Mouse (Mus musculus) hindbrain, embryonic 14.5 days (tissue): ENCODE results near the gene Naaladl2. TPM values are rescaled to one million over a fixed set of nuclear protein-coding genes. Genes with fewer than 3 reads are reported as not detected.

Experiments
- ATAC-seq: fragments of 200-750 bp; cut with Nextera tagmentation; 2 replicates; pipeline ENCODE4 v1.8.0; 2017; ENCODE audit warnings: moderate number of reproducible peaks, mild to moderate bottlenecking, moderate TSS enrichment, moderate library complexity; ENCODE audit not compliant: low FRiP score
- DNase-seq: peaks from one replicate; pipeline ENCODE4 v3.0.0-alpha.2; 2015; ENCODE audit warnings: low spot score
- H3K27ac ChIP-seq: fragments of 300-500 bp; sonication (generic); 2 replicates; pipeline ENCODE4 v1.5.1; 2014; ENCODE audit warnings: mild to moderate bottlenecking, moderate library complexity
- H3K27me3 ChIP-seq: fragments of 300-500 bp; sonication (generic); 2 replicates; pipeline ENCODE4 v1.6.1; 2014; ENCODE audit warnings: mild to moderate bottlenecking, low read length, mixed read lengths; ENCODE audit not compliant: control insufficient read depth, insufficient read depth
- H3K36me3 ChIP-seq: fragments of 300-500 bp; sonication (generic); replicated peaks from 2 replicates; pipeline ENCODE4 v1.6.1; 2014; ENCODE audit not compliant: control insufficient read depth, insufficient read depth
- H3K4me1 ChIP-seq: fragments of 300-500 bp; sonication (generic); replicated peaks from 2 replicates; pipeline ENCODE4 v1.6.1; 2014; ENCODE audit warnings: antibody characterized with exemption, low read length, mixed read lengths; ENCODE audit not compliant: control insufficient read depth, insufficient read depth
- H3K4me2 ChIP-seq: fragments of 300-500 bp; sonication (generic); replicated peaks from 2 replicates; pipeline ENCODE4 v1.6.1; 2014; ENCODE audit warnings: mild to moderate bottlenecking, moderate library complexity
- H3K4me3 ChIP-seq: fragments of 300-500 bp; sonication (generic); replicated peaks from 2 replicates; pipeline ENCODE4 v1.5.1; 2014; ENCODE audit warnings: mild to moderate bottlenecking, low read length
- H3K9ac ChIP-seq: fragments of 300-500 bp; sonication (generic); 2 replicates; pipeline ENCODE4 v1.6.1; 2014
- H3K9me3 ChIP-seq: fragments of 300-500 bp; sonication (generic); 2 replicates; pipeline ENCODE4 v1.6.1; 2016; ENCODE audit warnings: low read length; ENCODE audit not compliant: control insufficient read depth
- WGBS: fragments of 180-500 bp; shearing (Covaris S2); extraction: QIAGEN DNeasy Blood & Tissue Kit; methylation state at CpG from one replicate; pipeline ENCODE4 v1.1.7; 2014; 5-methylcytosine and 5-hydroxymethylcytosine counted together
- polyA plus RNA-seq: library from polyadenylated mRNA; unstranded; fragments of >200 nt; fragmentation: Nextera tagmentation; extraction: Ambion mirVana; gene quantifications from 2 replicates; pipeline ENCODE4 v1.2.1, GENCODE M21; 2014

The Naaladl2 gene
- polyA plus RNA-seq, 1 experiment from 2014 or later = 0.63 TPM

- DNase-seq (no peak), ATAC-seq (no peak)
- H3K27me3 ChIP-seq = no peaks in the 10 kb centered on the region
- no peak overlapping the region for H3K27ac ChIP-seq
- no peaks in the 10 kb centered on the region for H3K4me1 ChIP-seq
- H3K4me2 ChIP-seq = no peak overlapping the region
- H3K9ac ChIP-seq = no peak overlapping the region
- WGBS = 89% methylated on average over 3 of the region's 3 CpGs
- H3K36me3 ChIP-seq = no peaks in the 10 kb centered on the region
- H3K9me3 ChIP-seq = no peaks in the 10 kb centered on the region
- no peak overlapping the region for H3K4me3 ChIP-seq
Measured at GRCm38 (mm10) chr3:24888801-24889200, 255.3 kb downstream of the Naaladl2 start.

GRCm38 (mm10) chr3:24872254-24872653, 271.8 kb downstream of the Naaladl2 start:
- Histone ChIP-seq H3K4me3 (no peak overlapping the region), H3K27me3 (no peaks in the 10 kb centered on the region), H3K4me2 (no peak overlapping the region), H3K4me1 (no peaks in the 10 kb centered on the region), H3K36me3 (no peaks in the 10 kb centered on the region), H3K9ac (no peak overlapping the region), H3K27ac (no peak overlapping the region), H3K9me3 (no peaks in the 10 kb centered on the region)
- ATAC-seq (no peak), DNase-seq (no peak)
- WGBS = 90% methylated on average over 1 of the region's 1 CpGs

- Histone ChIP-seq H3K36me3 (no peaks in the 10 kb centered on the region), H3K9ac (no peak overlapping the region), H3K4me3 (no peak overlapping the region), H3K27ac (no peak overlapping the region), H3K4me1 (no peaks in the 10 kb centered on the region), H3K27me3 (no peaks in the 10 kb centered on the region), H3K4me2 (no peak overlapping the region), H3K9me3 (no peaks in the 10 kb centered on the region)
- DNase-seq (no peak), ATAC-seq (no peak)
- 80% methylated on average over 2 of the region's 2 CpGs for WGBS
Measured at GRCm38 (mm10) chr3:24852936-24853335, 291.1 kb downstream of the Naaladl2 start.

- ATAC-seq = no peak
- no peak overlapping the region for H3K27ac ChIP-seq
- H3K4me1 ChIP-seq = no peaks in the 10 kb centered on the region
- WGBS = 77% methylated on average over 2 of the region's 2 CpGs
- H3K4me3 ChIP-seq = no peak overlapping the region
- H3K36me3 ChIP-seq = no peaks in the 10 kb centered on the region
- H3K4me2 ChIP-seq = no peak overlapping the region
- DNase-seq = no peak
- H3K9me3 ChIP-seq = no peaks in the 10 kb centered on the region
- no peak overlapping the region for H3K9ac ChIP-seq
- no peaks in the 10 kb centered on the region for H3K27me3 ChIP-seq
Measured at GRCm38 (mm10) chr3:24796739-24797138, 347.3 kb downstream of the Naaladl2 start.

- no peak for DNase-seq
- no peak overlapping the region for H3K9ac ChIP-seq
- no peak for ATAC-seq
- H3K4me1 ChIP-seq = no peaks in the 10 kb centered on the region
- 83% methylated on average over 1 of the region's 1 CpGs for WGBS
- H3K36me3 ChIP-seq = no peaks in the 10 kb centered on the region
- no peak overlapping the region for H3K27ac ChIP-seq
- H3K4me2 ChIP-seq = no peak overlapping the region
- no peak overlapping the region for H3K4me3 ChIP-seq
- no peaks in the 10 kb centered on the region for H3K27me3 ChIP-seq
- H3K9me3 ChIP-seq = no peaks in the 10 kb centered on the region
Measured at GRCm38 (mm10) chr3:24787451-24788148, 356.5 kb downstream of the Naaladl2 start.

- H3K27me3 ChIP-seq = no peaks in the 10 kb centered on the region
- no peaks in the 10 kb centered on the region for H3K4me1 ChIP-seq
- no peak overlapping the region for H3K27ac ChIP-seq
- H3K4me3 ChIP-seq = no peak overlapping the region
- WGBS = 90% methylated on average over 3 of the region's 3 CpGs
- H3K36me3 ChIP-seq = no peaks in the 10 kb centered on the region
- no peak for DNase-seq
- no peak overlapping the region for H3K9ac ChIP-seq
- no peak overlapping the region for H3K4me2 ChIP-seq
- no peaks in the 10 kb centered on the region for H3K9me3 ChIP-seq
- no peak for ATAC-seq
Measured at GRCm38 (mm10) chr3:24784108-24784507, 360.0 kb downstream of the Naaladl2 start.

- H3K9me3 ChIP-seq = no peaks in the 10 kb centered on the region
- DNase-seq (no peak), ATAC-seq (no peak)
- no peak overlapping the region for H3K4me2 ChIP-seq
- WGBS = 80% methylated on average over 7 of the region's 7 CpGs
- no peaks in the 10 kb centered on the region for H3K36me3 ChIP-seq
- H3K27ac ChIP-seq = no peak overlapping the region
- H3K4me1 ChIP-seq = no peaks in the 10 kb centered on the region
- no peak overlapping the region for H3K4me3 ChIP-seq
- no peak overlapping the region for H3K9ac ChIP-seq
- no peaks in the 10 kb centered on the region for H3K27me3 ChIP-seq
Measured at GRCm38 (mm10) chr3:24783462-24783829, 360.6 kb downstream of the Naaladl2 start.

- WGBS = 74% methylated on average over 10 of the region's 10 CpGs
- no peak for DNase-seq
- no peaks in the 10 kb centered on the region for H3K36me3 ChIP-seq
- no peak overlapping the region for H3K4me2 ChIP-seq
- H3K9ac ChIP-seq = no peak overlapping the region
- no peaks in the 10 kb centered on the region for H3K9me3 ChIP-seq
- H3K27ac ChIP-seq = no peak overlapping the region
- no peaks in the 10 kb centered on the region for H3K4me1 ChIP-seq
- no peak for ATAC-seq
- no peaks in the 10 kb centered on the region for H3K27me3 ChIP-seq
- H3K4me3 ChIP-seq = no peak overlapping the region
Measured at GRCm38 (mm10) chr3:24782784-24783461, 361.1 kb downstream of the Naaladl2 start.

GRCm38 (mm10) chr3:24781687-24782086, 362.4 kb downstream of the Naaladl2 start:
- Histone ChIP-seq H3K9ac (no peak overlapping the region), H3K36me3 (no peaks in the 10 kb centered on the region), H3K4me3 (no peak overlapping the region), H3K4me1 (no peaks in the 10 kb centered on the region), H3K27ac (no peak overlapping the region), H3K4me2 (no peak overlapping the region), H3K9me3 (no peaks in the 10 kb centered on the region), H3K27me3 (no peaks in the 10 kb centered on the region)
- no peak for DNase-seq
- WGBS = 91% methylated on average over 2 of the region's 2 CpGs
- no peak for ATAC-seq
